Mouse (Mus musculus) layer of hippocampus, postnatal 25 days (tissue): ENCODE results near the gene Rab43. TPM values are rescaled to one million over a fixed set of nuclear protein-coding genes. Genes with fewer than 3 reads are reported as not detected.

Experiments
- DNase-seq, 2 experiments: peaks; one replicate each; pipeline ENCODE4 v3.0.0; 2022; ENCODE audit warnings: mixed read lengths in 2 of 2, low spot score in 1 of 2; ENCODE audit errors: extremely low spot score in 1 of 2
- total RNA-seq, 2 experiments: library from RNA; stranded (reverse); gene quantifications; 2 replicates each; pipeline ENCODE4 v1.2.3; 2021

Rab43 gene
- total RNA-seq, 2 experiments from 2014 or later, result 15.4 to 18.3 TPM

GRCm38 (mm10) chr6:87809651-87810161 is 2.3 kb downstream of the Rab43 start:
- DNase-seq, result no peak

- DNase-seq, result no peak
These were observed 2.8 kb downstream of the Rab43 start for GRCm38 (mm10) chr6:87809144-87809543.

GRCm38 (mm10) chr6:87808521-87808920 is 3.4 kb downstream of the Rab43 start:
- DNase-seq, result no peak

GRCm38 (mm10) chr6:87807735-87808440 is 4.1 kb downstream of the Rab43 start:
- no peak for DNase-seq

GRCm38 (mm10) chr6:87806857-87807256 is 5.1 kb downstream of the Rab43 start:
- no peak for DNase-seq

GRCm38 (mm10) chr6:87806028-87806427 is 5.9 kb downstream of the Rab43 start:
- DNase-seq, result no peak

- no peak for DNase-seq
These were observed 6.5 kb downstream of the Rab43 start for GRCm38 (mm10) chr6:87805448-87805847.

- no peak for DNase-seq
These were observed 7.1 kb downstream of the Rab43 start for GRCm38 (mm10) chr6:87804886-87805285.

- DNase-seq, result no peak
These were observed 7.9 kb downstream of the Rab43 start for GRCm38 (mm10) chr6:87804036-87804435.

- no peak for DNase-seq
These were observed 9.5 kb downstream of the Rab43 start for GRCm38 (mm10) chr6:87802462-87802861.

- no peak for DNase-seq
These were observed 12.4 kb downstream of the Rab43 start for GRCm38 (mm10) chr6:87799576-87799975.

GRCm38 (mm10) chr6:87797321-87797720 is 14.6 kb downstream of the Rab43 start:
- DNase-seq, result no peak

- no peak for DNase-seq
These were observed 15.6 kb downstream of the Rab43 start for GRCm38 (mm10) chr6:87796251-87796880.

GRCm38 (mm10) chr6:87795385-87796150 is 16.4 kb downstream of the Rab43 start:
- DNase-seq, result no peak

GRCm38 (mm10) chr6:87793821-87794510 is 18.0 kb downstream of the Rab43 start:
- DNase-seq, result no peak

GRCm38 (mm10) chr6:87791826-87792225 is 20.1 kb downstream of the Rab43 start:
- no peak for DNase-seq

- DNase-seq, result no peak
These were observed 21.0 kb downstream of the Rab43 start for GRCm38 (mm10) chr6:87790779-87791480.

GRCm38 (mm10) chr6:87789791-87790190 is 22.2 kb downstream of the Rab43 start:
- DNase-seq, result no peak

GRCm38 (mm10) chr6:87788896-87789587 is 22.9 kb downstream of the Rab43 start:
- DNase-seq, result no peak
